Mouse (Mus musculus) cerebellum, adult 2 months (tissue): ENCODE results near the gene Atad3a.

Experiments
- CTCF ChIP-seq: fragments of 200-500 bp; IDR thresholded peaks from 2 replicates; pipeline ENCODE4 v1.5.1; 2011; ENCODE audit warnings: low read depth, mild to moderate bottlenecking, control low read depth, low read length, moderate library complexity, borderline replicate concordance; ENCODE audit not compliant: insufficient read depth
- POLR2A ChIP-seq: fragments of 200-500 bp; IDR thresholded peaks from 2 replicates; pipeline ENCODE4 v1.6.1; 2011; ENCODE audit warnings: low read length, control low read depth, borderline replicate concordance; ENCODE audit not compliant: insufficient read depth

- TF ChIP-seq CTCF (no peak), POLR2A (no peak)
Observed at GRCm38 (mm10) chr4:155785246-155785645, 24.4 kb upstream of the Atad3a start.
